Mouse (Mus musculus) liver, adult 2 months (tissue): ENCODE data around the gene Pdzrn3. TPM values are rescaled to one million over a fixed set of nuclear protein-coding genes. Genes with fewer than 3 reads are reported as not detected.

Experiments
- DNase-seq: peaks from one replicate; pipeline ENCODE4 v3.0.0-alpha.2; 2011; ENCODE audit warnings: low read depth, low spot score; ENCODE audit errors: extremely low read depth
- H3K27ac ChIP-seq: fragments of 200-500 bp; replicated peaks from 2 replicates; pipeline ENCODE4 v1.5.1; 2012; ENCODE audit warnings: low read depth, mild to moderate bottlenecking, control low read depth, inconsistent platforms, low read length; ENCODE audit not compliant: insufficient read depth
- H3K27me3 ChIP-seq: fragments of 200-500 bp; 2 replicates; pipeline ENCODE4 v1.6.1; 2012; ENCODE audit warnings: mild to moderate bottlenecking, moderate library complexity, low read length, inconsistent platforms; ENCODE audit not compliant: control insufficient read depth, insufficient read depth
- H3K36me3 ChIP-seq: fragments of 200-500 bp; 2 replicates; pipeline ENCODE4 v1.6.1; 2012; ENCODE audit warnings: low read length, inconsistent platforms; ENCODE audit not compliant: control insufficient read depth, insufficient read depth
- H3K4me1 ChIP-seq: fragments of 200-500 bp; 2 replicates; pipeline ENCODE4 v1.6.1; 2011; ENCODE audit warnings: low read length; ENCODE audit not compliant: control insufficient read depth, insufficient read depth
- H3K4me3 ChIP-seq: fragments of 200-500 bp; 2 replicates; pipeline ENCODE4 v1.5.1; 2011; ENCODE audit warnings: low read depth, mild to moderate bottlenecking, control low read depth, low read length, moderate library complexity; ENCODE audit not compliant: insufficient read depth
- H3K79me2 ChIP-seq: fragments of 200-500 bp; 2 replicates; pipeline ENCODE4 v1.6.1; 2012; ENCODE audit warnings: inconsistent platforms, mild to moderate bottlenecking, low read length, moderate library complexity; ENCODE audit not compliant: control insufficient read depth, insufficient read depth
- H3K9ac ChIP-seq: fragments of 200-500 bp; 2 replicates; pipeline ENCODE4 v1.6.1; 2012; ENCODE audit warnings: low read depth, mild to moderate bottlenecking, control low read depth, inconsistent platforms, low read length
- CTCF ChIP-seq: fragments of 200-500 bp; IDR thresholded peaks from 2 replicates; pipeline ENCODE4 v1.5.1; 2011; ENCODE audit warnings: low read depth, low read length, control low read depth
- POLR2A ChIP-seq: fragments of 200-500 bp; IDR thresholded peaks from 2 replicates; pipeline ENCODE4 v1.6.1; 2011; ENCODE audit warnings: low read length, control low read depth; ENCODE audit not compliant: insufficient read depth; ENCODE audit errors: extremely low read depth
- WGBS: fragments of 180-500 bp; shearing (Covaris S2); methylation state at CpG from one replicate; pipeline ENCODE4 v1.1.7; 2018; 5-methylcytosine and 5-hydroxymethylcytosine counted together
- polyA plus RNA-seq: library from polyadenylated mRNA; depleted of rRNA; stranded (reverse); fragments of >200 nt; gene quantifications from 2 replicates; pipeline ENCODE4 v1.2.3, GENCODE M21; 2012
- total RNA-seq: library from RNA; depleted of rRNA; stranded (reverse); fragments of >200 nt; gene quantifications from 2 replicates; pipeline ENCODE4 v1.2.3, GENCODE M21; 2014

Pdzrn3 gene
- total and polyA plus RNA-seq, 2 experiments, result 2.9 to 3.2 TPM

DNA sequence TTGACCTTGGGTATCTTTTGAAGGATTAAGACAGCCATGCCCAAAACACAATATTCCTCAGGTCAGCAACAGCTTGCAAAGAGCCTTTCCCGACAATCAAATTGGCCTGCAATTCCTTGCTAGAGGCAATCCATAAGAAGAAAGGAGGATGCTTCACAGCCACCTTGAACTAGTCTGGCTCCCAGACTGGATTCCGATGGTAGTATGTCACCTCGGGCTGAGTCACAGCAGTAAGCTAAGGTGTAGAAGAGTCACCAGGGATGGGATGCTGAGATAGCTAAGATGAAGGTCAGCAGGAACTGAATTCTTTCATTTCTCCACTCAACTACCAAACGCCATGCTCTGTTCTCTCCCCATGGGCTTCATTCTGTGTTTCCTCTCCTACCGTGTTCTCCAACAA is 13.8 kb downstream of the Pdzrn3 start:
- Histone ChIP-seq H3K36me3 (no peaks in the 10 kb centered on the region), H3K27me3 (no peaks in the 10 kb centered on the region), H3K79me2 (peaks cover 2% of the 10 kb centered on the region; the same call in 1 of the 2 replicates), H3K9ac (no peak overlapping the region), H3K27ac (no peak overlapping the region), H3K4me1 (peaks cover 10% of the 10 kb centered on the region), H3K4me3 (no peak overlapping the region)
- WGBS, result 90% methylated on average over 5 of the region's 5 CpGs
- DNase-seq, result no peak
- TF ChIP-seq CTCF, result no peak
- no peak for TF ChIP-seq POLR2A

DNA sequence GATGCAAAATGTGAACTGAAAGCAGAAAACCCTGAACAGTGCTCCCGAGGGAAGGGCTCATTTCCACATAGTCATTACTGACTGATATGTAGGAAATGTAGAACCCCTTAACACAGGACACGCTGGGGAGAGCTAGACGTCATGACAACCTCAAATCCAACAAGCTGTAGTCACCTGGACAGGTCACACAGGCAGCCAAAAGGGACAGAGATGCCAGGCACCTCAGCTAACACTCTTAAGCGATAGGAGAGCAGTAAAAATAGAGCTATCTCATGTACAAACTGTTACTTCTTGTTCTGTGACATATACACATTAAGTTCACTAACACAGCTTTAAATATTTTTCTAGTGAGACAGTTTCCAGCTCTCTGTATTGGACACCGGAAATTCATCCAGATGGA is 15.0 kb downstream of the Pdzrn3 start:
- H3K27ac ChIP-seq, result no peak overlapping the region
- TF ChIP-seq POLR2A (no peak), CTCF (no peak)
- H3K4me1 ChIP-seq, result peaks cover 8% of the 10 kb centered on the region
- H3K36me3 ChIP-seq, result no peaks in the 10 kb centered on the region
- no peak for DNase-seq
- H3K9ac ChIP-seq, result no peak overlapping the region
- WGBS, result 78% methylated on average over 5 of the region's 5 CpGs
- H3K4me3 ChIP-seq, result no peak overlapping the region
- H3K27me3 ChIP-seq, result no peaks in the 10 kb centered on the region
- H3K79me2 ChIP-seq, result peaks cover 2% of the 10 kb centered on the region; the same call in 1 of the 2 replicates

DNA sequence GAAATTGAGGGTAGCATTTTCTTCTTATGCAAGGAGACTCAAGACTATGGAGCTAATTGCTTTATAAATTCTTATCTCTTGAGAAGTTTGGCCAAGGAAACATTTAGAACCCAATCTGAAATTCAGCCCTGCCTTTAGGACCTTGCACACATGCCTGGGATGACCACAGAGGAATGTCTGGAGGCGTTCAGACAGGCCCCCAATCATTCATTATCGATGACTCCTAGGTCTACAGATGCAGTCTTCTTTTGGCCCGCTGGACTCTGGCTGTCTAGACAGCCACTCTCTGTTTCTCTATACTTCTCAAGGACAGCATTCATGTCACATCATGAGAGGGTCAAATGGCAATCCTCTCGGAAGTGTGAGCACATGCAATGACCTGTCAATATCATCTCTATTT is 15.4 kb downstream of the Pdzrn3 start:
- WGBS, result 77% methylated on average over 4 of the region's 4 CpGs
- no peaks in the 10 kb centered on the region for H3K27me3 ChIP-seq
- DNase-seq, result no peak
- H3K36me3 ChIP-seq, result no peaks in the 10 kb centered on the region
- H3K79me2 ChIP-seq, result peaks cover 2% of the 10 kb centered on the region; the same call in 1 of the 2 replicates
- peaks cover 6% of the 10 kb centered on the region for H3K4me1 ChIP-seq
- H3K27ac ChIP-seq, result no peak overlapping the region
- no peak for TF ChIP-seq POLR2A
- no peak for TF ChIP-seq CTCF
- H3K4me3 ChIP-seq, result no peak overlapping the region
- no peak overlapping the region for H3K9ac ChIP-seq

DNA sequence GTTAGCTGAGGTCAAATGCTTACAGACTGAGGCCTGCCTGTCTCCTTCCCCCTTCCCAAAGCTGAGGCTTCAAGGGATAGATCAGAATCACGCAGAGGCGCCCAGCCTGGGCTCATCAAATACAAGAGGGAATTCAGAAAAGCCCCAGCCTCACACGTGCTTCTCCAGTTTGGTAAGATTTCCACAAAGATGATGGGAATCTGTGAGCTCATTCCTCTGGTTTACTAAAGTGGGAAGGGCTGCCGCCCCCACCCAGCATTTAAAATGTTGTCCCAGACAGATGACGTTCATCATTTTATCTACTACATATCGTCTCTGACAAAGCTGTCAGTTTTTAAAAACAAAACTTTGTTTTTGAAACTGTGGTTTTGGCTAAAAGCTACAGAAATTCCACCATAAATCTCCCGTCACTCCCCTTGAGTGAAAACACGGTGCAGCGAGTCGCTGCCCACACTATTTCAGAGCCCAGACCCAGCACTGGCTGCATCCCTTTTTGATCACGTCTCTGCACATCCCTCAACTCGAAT is 17.4 kb downstream of the Pdzrn3 start:
- no peak overlapping the region for H3K27ac ChIP-seq
- H3K36me3 ChIP-seq, result no peaks in the 10 kb centered on the region
- TF ChIP-seq POLR2A, result no peak
- TF ChIP-seq CTCF, result no peak
- H3K27me3 ChIP-seq, result no peaks in the 10 kb centered on the region
- H3K4me3 ChIP-seq, result no peak overlapping the region
- WGBS, result 84% methylated on average over 12 of the region's 12 CpGs
- H3K9ac ChIP-seq, result no peak overlapping the region
- H3K4me1 ChIP-seq, result no peaks in the 10 kb centered on the region
- H3K79me2 ChIP-seq, result 0 out of 2 replicates have a peak, but pooled peaks cover 2% of the 10 kb centered on the region
- no peak for DNase-seq

DNA sequence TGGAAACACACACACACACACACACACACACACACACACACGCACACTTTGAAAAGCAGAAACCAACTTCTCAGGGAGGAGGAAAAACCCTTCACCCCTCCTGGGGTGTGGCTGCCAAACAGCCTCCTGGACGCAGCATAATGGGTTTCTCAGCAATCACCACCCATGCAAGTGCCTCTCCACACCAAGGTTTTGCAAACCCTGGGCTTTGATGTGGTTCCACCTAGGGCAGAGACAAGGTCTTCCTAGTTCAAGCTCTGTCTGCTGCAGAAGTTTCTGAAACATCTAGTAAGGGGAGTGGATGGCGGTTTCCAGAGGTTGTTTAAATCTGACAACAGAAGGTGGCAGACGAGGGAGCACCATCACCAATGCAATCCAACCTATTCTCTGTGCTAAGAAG is 18.1 kb downstream of the Pdzrn3 start:
- Histone ChIP-seq H3K36me3 (no peaks in the 10 kb centered on the region), H3K27me3 (no peaks in the 10 kb centered on the region), H3K4me1 (no peaks in the 10 kb centered on the region), H3K79me2 (peaks cover 2% of the 10 kb centered on the region; the same call in 1 of the 2 replicates), H3K4me3 (no peak overlapping the region), H3K9ac (no peak overlapping the region), H3K27ac (no peak overlapping the region)
- DNase-seq, result no peak
- TF ChIP-seq POLR2A (no peak), CTCF (no peak)
- 91% methylated on average over 4 of the region's 4 CpGs for WGBS

DNA sequence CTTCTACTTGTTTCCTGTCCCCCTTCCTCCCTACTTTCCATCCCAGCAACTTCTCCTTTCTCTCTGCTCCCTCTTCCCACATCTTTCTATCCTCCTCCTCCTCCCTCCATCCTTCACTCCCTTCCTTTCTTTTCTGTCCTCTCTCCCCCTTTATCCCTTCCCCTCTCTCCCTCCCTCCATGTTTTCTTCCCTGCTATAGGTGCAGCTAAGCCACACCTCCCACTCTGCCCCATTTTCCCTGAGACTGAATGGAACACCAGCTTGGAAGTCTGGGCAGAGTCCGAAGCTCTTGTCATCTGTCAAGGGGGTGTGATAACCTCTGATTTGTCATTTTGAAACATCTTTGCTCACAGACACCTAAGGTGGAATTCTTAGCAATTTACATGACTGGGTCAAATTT is 22.8 kb downstream of the Pdzrn3 start:
- WGBS, result 72% methylated on average over 1 of the region's 1 CpGs
- H3K9ac ChIP-seq, result no peak overlapping the region
- no peaks in the 10 kb centered on the region for H3K27me3 ChIP-seq
- H3K79me2 ChIP-seq, result no peaks in the 10 kb centered on the region; the same call in 1 of the 2 replicates
- H3K27ac ChIP-seq, result no peak overlapping the region
- H3K4me1 ChIP-seq, result peaks cover 2% of the 10 kb centered on the region; the same call in 1 of the 2 replicates
- no peak for TF ChIP-seq CTCF
- no peaks in the 10 kb centered on the region for H3K36me3 ChIP-seq
- DNase-seq, result no peak
- H3K4me3 ChIP-seq, result no peak overlapping the region
